Mouse (Mus musculus) spleen, postnatal 14 days (tissue): ENCODE measurements around the gene Gm6351.
"Not testable (repeated sequence)": the region's sequence is repeated elsewhere in the genome, so short reads cannot be mapped to it uniquely, and the experiment has no call there.

Experiments
- DNase-seq, 2 experiments: peaks; one replicate each; pipeline ENCODE4 v3.0.0; 2021 to 2022; ENCODE audit warnings: low spot score in 2 of 2

The Gm6351 gene

GRCm38 (mm10) chr5:94076085-94076484, at the start of gene Gm6351:
Gene Gm6351 (plus strand): TSS chr5:94076385.
- not testable (repeated sequence) for DNase-seq

GRCm38 (mm10) chr5:94070445-94070844, 5.7 kb upstream of the Gm6351 start, which contains the start of gene BC061212:
Gene BC061212 (minus strand): TSS chr5:94070545.
- DNase-seq: not testable (repeated sequence)
